Mouse (Mus musculus): ENCODE measurements around the gene Dmxl2.

Dmxl2 gene

DNA sequence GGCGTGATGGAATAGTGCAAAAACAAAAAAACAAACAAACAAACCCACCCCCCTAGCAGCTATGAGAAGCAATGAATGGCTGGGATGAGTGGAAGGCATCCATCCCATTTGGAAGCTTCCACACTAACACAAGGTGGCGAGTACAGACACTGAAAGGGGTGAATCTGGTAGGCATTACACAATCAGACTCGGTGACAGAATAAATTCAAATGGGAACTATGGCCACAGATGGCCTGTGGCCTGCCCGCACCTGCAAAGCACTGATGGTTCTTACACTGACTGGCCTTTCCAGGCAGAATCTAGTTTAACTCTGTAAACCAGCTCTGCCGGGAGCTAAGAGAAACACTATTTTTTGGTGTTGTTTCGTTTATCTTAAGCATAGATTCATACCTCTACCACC, 2.1 kb downstream of the Dmxl2 start:
- DNase-seq (ENCODE audit: low spot score): no peak

DNA sequence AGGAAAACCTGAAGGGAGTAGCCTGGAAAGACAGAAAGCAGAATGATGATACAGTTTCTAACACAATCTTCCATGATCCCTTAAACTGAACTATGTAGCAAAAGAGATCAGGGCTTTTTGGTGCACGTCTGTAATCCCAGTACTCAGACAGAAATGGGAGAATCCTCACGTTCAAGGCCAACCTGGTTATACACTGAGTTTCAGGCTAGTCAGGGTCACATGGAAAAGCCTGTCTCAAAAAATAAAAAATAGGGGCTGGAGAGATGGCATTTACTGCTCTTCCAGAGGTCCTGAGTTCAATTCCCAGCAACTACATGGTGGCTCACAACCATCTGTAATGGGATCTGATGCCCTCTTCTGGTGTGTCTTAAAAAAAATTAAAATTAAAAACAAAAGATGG, 11.0 kb downstream of the Dmxl2 start:
- no peak for DNase-seq (ENCODE audit: low spot score)

DNA sequence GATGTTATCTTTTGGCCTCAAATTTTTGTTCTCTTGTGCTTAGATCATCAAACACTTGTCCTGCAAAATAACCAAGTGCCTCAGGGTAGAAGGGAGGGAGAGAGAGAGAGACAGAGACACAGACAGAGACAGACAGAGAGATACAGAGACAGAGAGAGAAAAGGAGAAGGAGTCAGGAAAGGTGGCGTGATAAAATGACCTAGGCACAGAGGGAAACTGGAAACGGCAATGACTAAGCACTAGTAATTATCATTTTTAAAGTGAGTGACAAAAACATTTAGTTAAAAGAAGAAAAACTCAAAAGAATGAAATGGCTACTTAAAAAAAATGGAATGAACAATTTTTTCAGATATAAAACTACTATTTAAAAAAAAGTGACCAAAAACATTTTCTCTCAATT, 11.8 kb downstream of the Dmxl2 start:
- DNase-seq (ENCODE audit: low spot score): no peak

DNA sequence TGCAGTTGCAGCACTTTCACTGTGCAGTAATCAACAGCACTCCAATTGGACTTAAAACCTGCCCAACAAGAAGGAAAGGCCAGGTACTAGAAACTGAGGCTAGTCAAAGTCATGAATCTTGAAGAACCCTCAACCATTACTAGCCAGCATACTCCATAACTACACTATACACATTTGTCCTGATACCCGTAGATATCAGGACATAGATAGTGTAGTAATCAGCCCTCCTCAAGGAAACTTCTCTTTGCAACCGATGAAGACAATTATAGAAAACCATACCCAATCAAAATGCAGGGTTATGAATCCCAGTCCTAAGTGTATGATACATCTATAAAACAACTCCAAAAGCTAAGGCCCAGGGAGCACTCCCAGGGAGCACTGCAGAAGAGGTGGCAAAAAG, 16.5 kb downstream of the Dmxl2 start:
- no peak for DNase-seq (ENCODE audit: low spot score)

DNA sequence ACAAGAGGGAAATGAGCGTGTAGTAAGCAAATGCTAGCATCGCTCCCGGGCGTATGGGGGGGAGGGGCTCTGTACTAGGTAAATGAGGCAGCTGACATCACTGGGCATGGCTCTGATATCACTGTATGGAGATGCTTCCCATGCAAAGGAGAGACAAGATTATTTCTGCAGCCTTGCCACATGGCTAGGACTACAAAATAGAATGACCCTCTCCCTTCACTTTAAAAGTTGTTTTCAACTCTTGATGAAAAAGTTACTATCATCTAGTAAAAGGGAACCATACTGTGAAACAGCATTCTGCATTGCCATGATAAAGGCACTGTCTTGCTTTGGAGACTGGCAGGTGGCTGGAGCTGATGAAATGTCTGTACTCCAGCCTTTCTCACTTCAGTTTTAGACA, 18.2 kb downstream of the Dmxl2 start:
- no peak for DNase-seq (ENCODE audit: low spot score)

DNA sequence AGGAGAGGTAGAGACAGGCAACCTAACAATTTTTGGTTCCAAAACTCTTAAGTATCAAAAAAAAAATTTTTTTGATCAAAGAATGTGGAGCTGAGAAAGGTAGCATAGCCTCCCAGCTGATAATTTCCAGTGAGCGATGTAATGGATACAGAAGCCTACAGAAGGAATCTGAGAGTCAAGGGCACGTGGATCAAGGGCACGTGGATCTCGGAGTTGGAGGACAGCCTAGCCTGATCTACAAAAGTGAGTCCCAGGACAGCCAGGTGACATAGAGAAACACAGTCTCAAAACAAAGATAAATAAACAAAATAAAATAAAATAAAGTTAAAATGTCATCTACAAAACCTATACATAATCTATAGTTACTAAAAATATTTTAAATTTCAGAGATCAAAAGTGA, 18.7 kb downstream of the Dmxl2 start:
- no peak for DNase-seq (ENCODE audit: low spot score)

DNA sequence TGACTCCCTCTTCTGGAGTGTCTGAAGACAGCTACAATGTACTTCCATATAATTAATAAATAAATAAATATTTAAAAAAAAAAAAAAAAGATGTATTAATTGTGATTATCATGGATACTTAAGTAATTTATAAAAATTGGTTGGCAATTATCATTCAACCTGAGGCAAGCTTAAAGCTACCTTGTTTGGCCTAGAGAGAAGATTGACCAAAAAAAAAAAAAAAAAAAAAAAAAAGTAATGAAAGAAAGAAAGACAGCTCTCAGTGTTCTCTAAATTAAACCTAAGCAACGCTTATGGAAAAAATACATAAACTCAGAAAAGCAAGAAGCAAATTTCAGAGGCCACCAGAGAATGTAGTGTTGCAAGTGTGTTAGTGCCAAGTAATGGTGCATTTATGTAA, 22.4 kb downstream of the Dmxl2 start:
- DNase-seq (ENCODE audit: low spot score): no peak

DNA sequence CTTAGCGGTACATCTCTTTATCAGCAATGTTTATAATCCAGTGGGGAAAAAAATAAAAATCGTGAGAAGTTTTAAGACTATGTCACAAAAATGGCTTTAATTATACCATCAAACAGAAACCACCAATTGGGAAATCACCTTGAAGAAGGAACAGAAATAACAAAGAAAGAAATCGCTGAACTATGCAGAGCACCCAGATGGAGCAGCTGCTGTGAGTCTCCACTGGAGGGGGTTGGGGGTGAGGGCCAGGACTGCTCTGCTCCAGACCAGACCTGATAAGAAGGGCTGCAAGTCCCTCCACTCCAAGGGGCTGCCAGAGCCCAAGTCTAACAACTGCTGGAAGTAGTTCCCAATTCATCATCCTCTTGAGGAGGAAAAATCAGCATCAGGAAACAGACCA, 23.3 kb downstream of the Dmxl2 start:
- no peak for DNase-seq (ENCODE audit: low spot score)

DNA sequence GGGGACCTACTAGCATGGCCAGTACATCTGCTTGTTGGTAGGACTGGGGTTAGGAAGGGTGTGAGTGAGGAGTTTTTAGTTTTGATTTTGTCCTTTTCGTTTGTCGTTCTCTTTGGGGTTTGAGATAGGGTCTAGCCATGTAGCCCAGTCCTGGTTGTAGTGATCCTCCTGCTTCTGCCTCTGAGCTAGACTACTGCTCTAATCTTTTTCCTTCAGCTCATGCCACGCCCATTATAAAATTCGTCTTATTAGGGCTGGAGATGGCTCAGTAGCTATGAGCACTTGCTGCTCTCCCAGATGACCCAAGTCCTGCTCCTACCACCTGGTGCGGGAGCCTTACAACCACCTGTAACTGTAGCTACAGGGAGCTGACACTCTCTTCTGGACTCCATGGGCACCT, 26.9 kb downstream of the Dmxl2 start:
- DNase-seq (ENCODE audit: low spot score): no peak

DNA sequence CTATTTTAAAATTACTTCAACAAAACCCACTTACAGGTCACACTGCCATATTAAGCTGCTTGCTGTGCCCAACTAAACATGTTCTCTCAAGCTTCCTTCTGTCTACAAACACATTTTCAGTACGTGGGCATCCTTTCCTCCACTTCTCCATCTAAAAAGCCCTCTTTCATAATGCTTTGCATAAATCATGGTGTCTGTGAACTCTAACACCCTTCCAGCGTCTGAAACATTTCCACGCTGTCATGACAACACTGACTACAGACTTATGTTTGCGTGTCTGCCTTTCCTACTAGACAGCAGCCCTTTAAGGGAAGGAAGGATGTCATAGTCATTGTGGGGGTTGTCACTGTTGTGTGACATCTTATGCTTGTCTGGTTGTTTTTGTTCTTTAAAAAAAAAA, 27.4 kb downstream of the Dmxl2 start:
- no peak for DNase-seq (ENCODE audit: low spot score)

DNA sequence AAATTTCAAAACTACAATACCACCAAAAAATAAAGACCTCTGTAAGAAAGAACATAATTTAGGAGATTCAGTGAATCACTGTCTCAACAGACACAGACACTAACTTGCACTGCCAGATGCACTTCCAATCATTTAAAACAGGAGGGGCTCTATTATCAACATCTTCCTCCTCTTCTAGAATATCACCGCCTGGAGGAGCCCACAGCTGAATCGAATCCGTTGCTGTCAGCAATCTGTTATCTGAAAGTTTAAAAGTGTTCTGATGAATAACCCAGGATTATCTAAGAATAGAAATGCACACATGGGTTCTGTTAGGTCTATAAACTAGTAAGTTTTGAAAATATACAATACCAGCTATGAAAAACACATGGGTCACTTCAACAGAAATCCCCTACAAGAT, 28.6 kb downstream of the Dmxl2 start:
- no peak for DNase-seq (ENCODE audit: low spot score)

DNA sequence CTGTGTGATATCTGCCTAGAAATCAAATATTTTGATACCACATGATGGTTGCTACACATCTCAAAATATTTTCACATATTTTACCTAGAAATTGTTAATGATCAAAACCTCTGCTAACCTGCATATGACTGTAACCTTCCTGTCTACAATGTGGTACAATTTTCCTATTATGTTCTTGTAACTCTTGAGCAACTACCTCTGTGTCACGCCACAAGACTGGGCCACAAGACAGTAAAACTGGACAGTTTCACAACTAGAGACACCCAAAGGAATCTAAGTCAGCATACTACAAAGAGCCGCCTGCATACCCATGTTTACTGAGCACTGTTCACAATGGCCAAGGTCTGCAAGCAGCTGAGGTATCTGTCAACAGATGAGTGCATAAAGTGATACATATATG, 32.1 kb downstream of the Dmxl2 start:
- no peak for DNase-seq (ENCODE audit: low spot score)

DNA sequence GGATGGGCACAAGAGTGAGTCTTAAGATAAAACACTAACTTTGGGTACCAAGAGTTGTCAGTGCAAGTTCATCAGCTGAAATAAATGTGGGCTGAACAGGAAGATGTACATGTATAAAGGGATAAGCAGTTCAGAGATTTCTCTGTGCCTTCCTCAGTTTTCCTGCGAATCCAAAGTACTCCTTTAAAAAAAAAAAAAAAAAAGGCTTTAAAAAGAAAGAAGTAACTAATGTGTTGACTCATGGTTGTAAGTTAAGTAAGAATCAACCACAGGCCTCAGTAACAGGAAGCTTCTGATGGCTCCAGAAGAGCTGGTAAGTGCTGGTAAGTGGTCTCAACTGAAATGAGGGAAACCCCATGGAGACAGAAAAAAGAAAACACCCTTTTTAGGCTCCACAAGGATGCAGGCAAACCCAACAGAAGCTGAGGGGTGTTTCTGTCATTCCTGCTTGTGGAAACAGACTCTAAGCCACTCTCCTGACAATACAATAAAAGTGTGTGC, 33.9 kb downstream of the Dmxl2 start:
- DNase-seq (ENCODE audit: low spot score): no peak

DNA sequence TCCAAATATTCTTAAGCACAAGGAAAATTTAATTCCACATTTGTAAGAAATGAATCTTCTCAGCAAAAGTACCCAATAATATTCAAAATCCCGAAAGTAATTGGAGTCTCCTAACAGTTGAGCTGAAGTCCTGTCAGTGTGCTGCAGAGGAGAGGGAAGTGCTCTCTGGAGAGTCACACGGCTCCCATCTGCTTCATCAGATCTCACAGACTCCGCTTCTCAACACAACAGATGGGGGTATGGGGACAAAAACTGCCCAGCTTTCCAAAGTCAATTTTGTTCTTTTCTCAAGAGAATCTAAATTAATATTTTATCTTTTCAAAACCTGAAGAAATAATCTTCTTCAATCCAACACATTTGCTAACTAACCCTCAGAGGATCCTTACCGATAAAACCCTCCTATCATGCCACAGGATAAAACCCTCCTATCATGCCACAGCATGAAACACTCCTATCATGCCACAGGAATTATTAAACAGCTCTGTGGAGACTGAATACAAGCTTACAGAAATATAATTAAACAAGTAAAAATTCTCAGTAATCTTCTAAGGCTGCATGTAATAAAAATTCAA, 37.9 kb downstream of the Dmxl2 start:
- no peak for DNase-seq (ENCODE audit: low spot score)

DNA sequence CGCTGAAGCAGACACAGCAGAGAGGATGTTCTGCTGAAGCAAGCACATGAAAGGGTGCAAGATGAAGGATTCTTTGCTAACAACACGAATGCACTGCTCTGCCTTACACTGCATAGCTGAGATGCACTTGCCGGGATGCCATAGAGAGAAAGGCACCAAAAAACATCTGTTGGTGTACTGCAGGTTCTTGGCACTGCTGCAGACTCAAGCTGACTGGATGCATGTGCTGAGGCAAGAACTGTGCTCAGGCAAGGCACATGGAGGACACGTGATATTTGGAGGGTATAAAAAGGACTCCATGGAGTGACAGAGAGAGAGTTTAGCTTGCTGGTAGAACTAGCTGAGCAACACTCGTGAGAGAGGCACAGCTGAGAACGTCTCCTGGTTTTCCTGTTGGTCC, 62.4 kb downstream of the Dmxl2 start:
- DNase-seq (ENCODE audit: low spot score): no peak

DNA sequence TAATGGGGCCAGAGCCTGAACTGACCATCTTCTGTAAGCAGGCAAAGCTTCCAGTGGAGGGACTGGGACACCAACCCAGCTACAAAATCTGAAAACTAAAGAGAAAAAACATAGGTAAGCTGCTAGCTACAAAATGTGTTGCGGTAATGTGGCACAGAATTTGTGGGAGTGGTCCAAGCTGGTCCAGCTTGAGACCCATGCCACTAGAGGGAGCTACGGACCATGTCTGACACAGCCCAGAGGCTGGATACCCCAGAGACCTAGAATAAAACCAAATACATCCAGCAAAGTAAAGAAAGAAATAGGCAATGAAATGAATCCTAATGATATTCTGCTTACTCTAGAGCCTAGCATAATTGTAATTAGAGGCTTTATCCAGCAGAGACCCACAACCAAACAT, 63.2 kb downstream of the Dmxl2 start:
- DNase-seq (ENCODE audit: low spot score): peak; percentile 22

DNA sequence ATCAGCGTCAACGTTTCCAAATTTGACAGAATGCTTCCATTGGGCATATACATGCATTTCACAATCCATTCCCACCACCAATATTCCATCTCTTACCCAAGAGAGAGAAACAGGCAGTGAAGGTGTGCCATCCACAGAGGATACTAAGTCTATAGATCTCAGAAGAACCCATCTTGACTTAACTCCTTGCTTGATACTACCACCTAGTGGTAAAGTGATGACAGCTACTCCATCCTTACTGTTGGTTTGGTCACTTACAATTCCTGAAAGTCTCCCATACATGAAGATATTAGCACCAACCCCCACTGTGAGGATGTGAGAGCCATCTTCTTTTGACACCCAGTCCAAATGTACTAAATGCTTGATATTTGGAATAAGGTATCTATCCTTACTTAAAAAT, 85.2 kb downstream of the Dmxl2 start:
- DNase-seq (ENCODE audit: low spot score): no peak

DNA sequence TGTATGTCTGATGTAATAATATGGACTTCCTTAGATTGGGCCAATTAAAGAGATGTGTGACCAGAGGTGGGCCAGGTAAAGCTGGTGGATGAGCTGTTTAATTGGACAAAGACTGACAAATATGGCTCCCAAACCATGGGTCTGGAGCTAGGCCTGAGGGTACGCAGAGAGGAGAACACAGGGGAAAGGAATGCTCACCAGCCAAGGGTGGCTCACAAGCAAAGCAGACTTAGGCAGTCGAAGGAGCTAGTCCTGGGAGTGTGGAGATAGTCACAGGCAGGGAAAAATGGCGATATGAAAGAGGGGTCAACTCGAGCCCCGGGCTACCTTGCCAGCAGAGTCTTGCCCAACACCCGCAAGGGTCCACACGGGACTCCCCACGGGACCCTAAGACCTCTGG, 144.7 kb downstream of the Dmxl2 start:
- no peak for DNase-seq (ENCODE audit: low spot score)

DNA sequence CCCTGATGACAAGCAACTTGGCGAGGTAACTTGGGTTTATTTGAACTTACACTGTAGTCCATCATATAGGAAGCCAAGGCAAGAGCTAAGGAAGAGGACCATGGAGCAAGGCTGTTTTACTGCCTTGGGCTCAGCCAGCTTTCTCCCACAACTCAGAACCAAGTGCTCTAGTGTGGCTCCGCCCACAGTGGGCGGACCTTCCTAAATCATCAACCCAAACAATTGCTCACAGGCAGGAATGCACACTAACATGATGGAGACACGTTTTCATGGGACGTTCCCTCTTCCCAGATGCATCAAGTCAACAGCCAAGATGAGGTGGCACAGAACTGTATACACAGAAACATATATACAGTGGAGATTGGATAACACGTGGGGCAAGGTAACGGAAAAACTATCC, 159.4 kb downstream of the Dmxl2 start:
- DNase-seq (ENCODE audit: low spot score): no peak

DNA sequence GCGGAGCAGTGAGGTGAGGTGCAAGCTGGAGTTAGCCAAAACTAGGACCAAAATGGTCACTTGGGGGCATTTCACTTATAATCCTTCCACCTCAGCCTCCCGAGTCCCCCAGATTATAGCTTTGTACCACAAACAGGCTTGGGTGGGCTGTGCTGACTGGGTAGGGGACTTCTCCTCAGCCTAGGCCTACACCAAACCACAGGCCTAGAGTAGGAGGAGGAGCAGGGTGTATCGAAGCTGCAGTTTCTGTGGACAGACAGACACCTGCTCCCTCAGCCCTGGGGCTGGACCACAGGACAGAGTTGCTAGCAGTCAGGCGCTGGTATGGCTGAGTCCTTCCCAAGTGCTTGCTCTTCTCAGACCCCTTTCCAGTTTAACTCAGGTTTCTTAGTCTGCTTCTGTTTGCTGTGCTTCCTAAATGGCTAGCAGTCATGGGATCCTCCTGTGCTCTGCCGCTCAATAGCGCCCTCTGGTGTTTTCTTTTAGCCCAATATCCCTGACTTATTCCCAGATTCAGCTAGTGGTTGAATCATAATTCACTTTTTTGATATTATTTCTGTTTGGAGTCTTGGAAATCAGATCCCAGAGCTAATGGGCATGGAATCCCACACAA, 164.8 kb downstream of the Dmxl2 start:
- DNase-seq (ENCODE audit: low spot score): peak; percentile 50

DNA sequence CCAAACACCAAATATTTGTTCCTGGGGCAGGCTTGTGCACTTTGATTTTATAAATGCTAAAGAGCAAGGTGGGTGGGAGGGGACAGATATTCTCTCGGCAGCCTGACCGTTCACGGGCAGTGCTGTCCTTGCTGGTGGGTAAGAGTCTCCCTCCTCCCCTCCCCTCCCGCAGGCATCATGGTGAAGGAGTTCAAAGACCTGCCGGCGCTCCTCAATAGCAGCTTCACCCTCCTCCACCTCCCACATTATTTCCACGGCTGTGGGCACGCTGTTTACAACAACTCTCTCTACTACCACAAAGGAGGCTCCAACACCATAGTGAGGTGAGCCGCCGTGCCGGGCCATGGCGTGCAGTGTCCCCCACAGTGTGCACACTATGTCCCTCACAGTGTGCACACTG, 165.8 kb downstream of the Dmxl2 start:
- no peak for DNase-seq (ENCODE audit: low spot score)

DNA sequence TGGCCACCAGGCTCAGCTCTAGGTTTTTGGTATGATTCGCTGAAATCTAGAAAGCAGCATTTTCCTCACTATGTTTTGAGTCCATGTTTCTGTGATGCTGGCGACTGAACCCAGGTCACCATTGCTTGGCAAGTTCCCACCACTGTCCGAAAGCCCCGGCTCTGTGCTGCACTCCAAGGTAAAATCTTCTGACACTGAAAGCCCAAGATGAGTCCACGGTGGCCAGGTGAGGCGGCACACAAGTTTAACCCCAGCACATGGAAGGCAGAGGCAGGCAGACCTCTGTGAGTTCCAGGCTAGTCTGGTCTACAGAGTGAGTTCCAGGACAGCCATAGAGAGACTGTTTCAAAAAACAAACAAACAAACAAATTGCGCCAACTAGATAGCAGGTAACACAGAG, 172.2 kb downstream of the Dmxl2 start:
- no peak for DNase-seq (ENCODE audit: low spot score)

DNA sequence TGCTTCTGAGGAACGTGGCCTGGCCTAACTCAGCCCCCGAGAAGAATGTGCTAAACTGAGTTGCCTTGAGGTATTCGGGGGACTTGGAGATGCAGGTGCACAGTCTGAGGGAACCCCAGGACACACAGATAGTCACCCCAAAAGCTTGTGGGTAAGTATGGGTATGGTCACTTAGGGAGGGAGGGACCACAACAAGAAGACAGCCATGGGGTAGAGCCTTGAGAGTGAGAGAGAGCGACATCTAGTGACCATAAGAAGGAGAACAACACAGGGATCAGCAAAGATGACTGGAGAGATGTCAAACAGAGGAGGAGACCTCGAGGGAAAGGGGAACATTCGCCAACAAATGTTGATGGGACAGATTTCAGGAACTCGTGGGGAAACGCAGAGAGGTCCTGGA, 178.0 kb downstream of the Dmxl2 start:
- no peak for DNase-seq (ENCODE audit: low spot score)

DNA sequence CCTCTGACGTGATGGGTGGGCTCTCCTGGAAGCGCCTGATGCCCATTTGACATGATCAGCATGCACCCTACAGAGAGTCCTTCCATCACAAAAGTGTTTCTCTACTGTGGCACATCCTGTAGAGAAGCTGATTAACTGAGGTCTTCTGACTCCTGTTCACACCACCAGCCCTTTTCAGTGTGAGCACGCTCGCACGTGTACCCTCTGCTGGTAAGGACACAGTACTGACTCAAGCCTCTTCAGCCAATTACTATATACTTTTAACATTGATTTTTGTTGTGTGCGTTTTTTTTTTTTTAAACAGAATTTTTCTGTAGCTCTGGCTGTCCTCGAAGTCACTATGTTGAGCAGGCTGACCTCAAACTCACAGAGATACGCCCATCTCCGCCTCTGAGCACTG, 185.1 kb downstream of the Dmxl2 start:
- DNase-seq (ENCODE audit: low spot score): no peak

Measured in ovary, postnatal 14 days (tissue).